Comparison of ENCODE assay signal across 12 mouse cellular contexts in the genomic region with DNA sequence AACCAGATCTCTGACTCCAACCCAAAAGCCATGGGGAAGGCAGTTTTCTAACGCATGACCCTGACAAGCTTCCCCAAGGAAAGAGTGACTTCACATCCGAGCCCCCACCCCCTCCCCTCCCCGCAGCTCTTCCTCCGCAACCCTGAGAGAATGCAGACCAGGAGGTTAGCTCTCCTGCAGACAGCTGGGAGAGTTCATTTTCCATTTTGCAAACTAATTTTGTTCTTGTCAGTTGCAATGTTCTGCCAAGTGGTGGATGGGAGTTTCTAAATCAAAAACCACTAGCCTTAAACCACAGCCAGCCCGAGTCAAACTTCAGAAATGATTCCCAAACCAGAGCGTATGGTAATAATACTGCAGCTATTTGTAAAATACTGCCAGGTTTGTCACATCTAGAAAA. TPM values are rescaled to one million over a fixed set of nuclear protein-coding genes. Genes with fewer than 3 reads are reported as not detected.
DNase-seq lines count a peak whose midpoint lies in the region; ATAC-seq and TF ChIP-seq lines count a peak whose summit lies in the region.
"Had no signal": no experiment of that assay in that cellular context is flagged by ENCODE, and none has a peak within 500 bp of the region (broad histone marks: within the 10 kb centered on the region; RNA-seq: fewer than 3 reads in every experiment).

No protein-coding gene starts in this region.

- no peak for DNase-seq in frontal cortex, postnatal 14 days (ENCODE audit: low spot score in 2 of 2)
- DNase-seq in kidney, postnatal 4 days, result peak; percentile 41 to 55
- no peak for DNase-seq in kidney, adult 11 months
- peak; percentile 43 for DNase-seq in adipocyte (ENCODE audit: low spot score)
- no peak for DNase-seq in limb, embryonic 10.5 days (ENCODE audit: low spot score)
- no peak for DNase-seq in thymus, adult 2 months
- DNase-seq: adrenal gland, adult 2 months had no signal

- no peak overlapping the region for H3K4me3 ChIP-seq in limb, embryonic 10.5 days
- no peak overlapping the region for H3K4me3 ChIP-seq in thymus, adult 2 months (ENCODE audit: control insufficient read depth, insufficient read depth, low read length)
- no peak overlapping the region for H3K4me3 ChIP-seq in liver, embryonic 12.5 days

- peak overlapping the region; percentile 58; the same call in 1 of the 2 replicates for H3K27ac ChIP-seq in limb, embryonic 10.5 days
- H3K27ac ChIP-seq in thymus, adult 2 months (ENCODE audit: control insufficient read depth, insufficient read depth, low read length), result no peak overlapping the region
- H3K27ac ChIP-seq in liver, embryonic 12.5 days, result no peak overlapping the region

- no peaks in the 10 kb centered on the region for H3K9me3 ChIP-seq in limb, embryonic 10.5 days (replicated peaks)
- no peaks in the 10 kb centered on the region for H3K9me3 ChIP-seq in liver, embryonic 12.5 days (replicated peaks)

- no peak for TF ChIP-seq CTCF in thymus, adult 2 months (IDR thresholded peaks at IDR 0.05; ENCODE audit: borderline replicate concordance, control insufficient read depth, extremely low read depth, insufficient read depth, low read length, poor library complexity)

- peak; percentile 28 for ATAC-seq in frontal cortex, adult (ENCODE audit: low TSS enrichment)
- ATAC-seq in liver, embryonic 12.5 days, result no peak

- no peak for TF ChIP-seq POLR2A in thymus, adult 2 months (IDR thresholded peaks at IDR 0.05; ENCODE audit: control insufficient read depth, extremely low read depth, insufficient read depth, low read length, poor library complexity)

- H3K4me2 ChIP-seq in liver, embryonic 12.5 days, result no peak overlapping the region

- no peak overlapping the region for H3K9ac ChIP-seq in liver, embryonic 12.5 days

- H3K4me1 ChIP-seq in limb, embryonic 10.5 days, result peaks cover 68% of the 10 kb centered on the region
- H3K4me1 ChIP-seq in thymus, adult 2 months (replicated peaks; ENCODE audit: control insufficient read depth, insufficient read depth, low read length), result no peaks in the 10 kb centered on the region
- no peaks in the 10 kb centered on the region for H3K4me1 ChIP-seq in liver, embryonic 12.5 days

- H3K27me3 ChIP-seq in limb, embryonic 10.5 days (ENCODE audit: low read depth, poor library complexity, severe bottlenecking), result no peaks in the 10 kb centered on the region
- H3K27me3 ChIP-seq in thymus, adult 2 months (ENCODE audit: control insufficient read depth, insufficient read depth, low read length), result no peaks in the 10 kb centered on the region
- no peaks in the 10 kb centered on the region for H3K27me3 ChIP-seq in liver, embryonic 12.5 days (replicated peaks)

- 63% methylated on average over 6 of the region's 6 CpGs for WGBS in limb, embryonic 10.5 days
- WGBS in thymus, adult 2 months, result 15% methylated on average over 6 of the region's 6 CpGs
- 42% methylated on average over 6 of the region's 6 CpGs for WGBS in liver, embryonic 12.5 days (ENCODE audit: insufficient replicate concordance)

- peaks cover 11% of the 10 kb centered on the region for H3K36me3 ChIP-seq in limb, embryonic 10.5 days
- no peaks in the 10 kb centered on the region for H3K36me3 ChIP-seq in thymus, adult 2 months (ENCODE audit: control insufficient read depth, insufficient read depth, low read length)
- H3K36me3 ChIP-seq in liver, embryonic 12.5 days, result no peaks in the 10 kb centered on the region

RNA-seq across cellular contexts. Expression of gene Gm21954, which starts 39.6 kb away (rescaled TPM):
- polyA plus RNA-seq in limb, embryonic 10.5 days (2016; fragmentation: Nextera tagmentation; extraction: Ambion mirVana), result not detected in 2 replicates
- polyA plus RNA-seq in thymus, adult 2 months (2012; rRNA removed), result not detected in 2 replicates
- polyA plus RNA-seq in liver, embryonic 12.5 days (2016; fragmentation: Nextera tagmentation; extraction: Ambion mirVana), result not detected in 2 replicates
- polyA plus RNA-seq: adrenal gland, adult 2 months; frontal cortex, adult 2 months; hindbrain, embryonic 11.5 days; liver, embryonic 16.5 days had no signal

Comparison
In these comparisons a context has a peak if more than half of its experiments do, and no peak if none do; other contexts are left out.
1. DNase-seq: peak in kidney, postnatal 4 days (2 of 2) and adipocyte (single experiment); none in frontal cortex, postnatal 14 days (0 of 2), kidney, adult 11 months (single experiment), limb, embryonic 10.5 days (single experiment) and thymus, adult 2 months (single experiment).